Mouse (Mus musculus): ENCODE data around the gene Dgcr8. TPM values are rescaled to one million over a fixed set of nuclear protein-coding genes. Genes with fewer than 3 reads are reported as not detected.
A peak's percentile ranks its signal among the peaks of the same experiment; 100 is the strongest.

Dgcr8 gene
- polyA plus RNA-seq, 1 experiment, result 21.4 TPM

GRCm38 (mm10) chr16:18250828-18251790 lies 37.9 kb downstream of the Dgcr8 start:
- H3K27ac ChIP-seq (ENCODE audit: insufficient read depth, low read depth, low read length), result no peak overlapping the region
- TF ChIP-seq POLR2A (IDR thresholded peaks at IDR 0.05; ENCODE audit: borderline replicate concordance, low read depth, low read length) (no peak), CTCF (IDR thresholded peaks at IDR 0.05; ENCODE audit: low read depth, low read length) (no peak)
- peak overlapping the region; percentile 26 for H3K4me3 ChIP-seq (ENCODE audit: insufficient read depth, low read length)
- peaks cover 21% of the 10 kb centered on the region for H3K4me1 ChIP-seq (ENCODE audit: control insufficient read depth, insufficient read depth, low read length)

GRCm38 (mm10) chr16:18250231-18250630 lies 38.8 kb downstream of the Dgcr8 start:
- Histone ChIP-seq H3K4me1 (ENCODE audit: control insufficient read depth, insufficient read depth, low read length) (peaks cover 21% of the 10 kb centered on the region), H3K27ac (ENCODE audit: insufficient read depth, low read depth, low read length) (no peak overlapping the region), H3K4me3 (ENCODE audit: insufficient read depth, low read length) (peak overlapping the region; percentile 89)
- TF ChIP-seq CTCF (IDR thresholded peaks at IDR 0.05; ENCODE audit: low read depth, low read length) (no peak), POLR2A (IDR thresholded peaks at IDR 0.05; ENCODE audit: borderline replicate concordance, low read depth, low read length) (no peak)

GRCm38 (mm10) chr16:18249364-18249967 lies 39.6 kb downstream of the Dgcr8 start:
- Histone ChIP-seq H3K4me3 (ENCODE audit: insufficient read depth, low read length) (peak overlapping the region; percentile 89), H3K4me1 (ENCODE audit: control insufficient read depth, insufficient read depth, low read length) (peaks cover 21% of the 10 kb centered on the region), H3K27ac (ENCODE audit: insufficient read depth, low read depth, low read length) (peak overlapping the region; percentile 88)
- TF ChIP-seq CTCF (IDR thresholded peaks at IDR 0.05; ENCODE audit: low read depth, low read length) (no peak), POLR2A (IDR thresholded peaks at IDR 0.05; ENCODE audit: borderline replicate concordance, low read depth, low read length) (0 out of 2 replicates have a peak, but pooled peaks have one; percentile 29)

GRCm38 (mm10) chr16:18248433-18249363 lies 40.3 kb downstream of the Dgcr8 start, which contains the start of the genes Trmt2a and Ranbp1:
TSS of gene Trmt2a (plus strand) at chr16:18248679.
TSS of gene Ranbp1 (minus strand) at chr16:18248732.
- Histone ChIP-seq H3K4me1 (ENCODE audit: control insufficient read depth, insufficient read depth, low read length) (peaks cover 21% of the 10 kb centered on the region), H3K27ac (ENCODE audit: insufficient read depth, low read depth, low read length) (peak within 1 kb of the TSS; percentile 88), H3K4me3 (ENCODE audit: insufficient read depth, low read length) (peak within 1 kb of the TSS; percentile 99)
- TF ChIP-seq POLR2A (IDR thresholded peaks at IDR 0.05; ENCODE audit: borderline replicate concordance, low read depth, low read length) (no peak; the same call in 1 of the 2 replicates), CTCF (IDR thresholded peaks at IDR 0.05; ENCODE audit: low read depth, low read length) (0 out of 2 replicates have a peak, but pooled peaks have one; percentile 7)

- no peak for TF ChIP-seq CTCF (IDR thresholded peaks at IDR 0.05; ENCODE audit: low read depth, low read length)
- TF ChIP-seq POLR2A (IDR thresholded peaks at IDR 0.05; ENCODE audit: borderline replicate concordance, low read depth, low read length), result no peak
- H3K27ac ChIP-seq (ENCODE audit: insufficient read depth, low read depth, low read length), result peak overlapping the region; percentile 55
- peaks cover 21% of the 10 kb centered on the region for H3K4me1 ChIP-seq (ENCODE audit: control insufficient read depth, insufficient read depth, low read length)
- H3K4me3 ChIP-seq (ENCODE audit: insufficient read depth, low read length), result peak overlapping the region; percentile 99
Measured at GRCm38 (mm10) chr16:18247521-18248399, 41.3 kb downstream of the Dgcr8 start.

GRCm38 (mm10) chr16:18241581-18241980 lies 47.5 kb downstream of the Dgcr8 start:
- TF ChIP-seq CTCF (IDR thresholded peaks at IDR 0.05; ENCODE audit: low read depth, low read length) (no peak), POLR2A (IDR thresholded peaks at IDR 0.05; ENCODE audit: borderline replicate concordance, low read depth, low read length) (no peak)
- H3K27ac ChIP-seq (ENCODE audit: insufficient read depth, low read depth, low read length), result no peak overlapping the region
- no peak overlapping the region for H3K4me3 ChIP-seq (ENCODE audit: insufficient read depth, low read length)
- peaks cover 2% of the 10 kb centered on the region for H3K4me1 ChIP-seq (ENCODE audit: control insufficient read depth, insufficient read depth, low read length)

- TF ChIP-seq CTCF (IDR thresholded peaks at IDR 0.05; ENCODE audit: low read depth, low read length) (no peak), POLR2A (IDR thresholded peaks at IDR 0.05; ENCODE audit: borderline replicate concordance, low read depth, low read length) (no peak)
- H3K4me3 ChIP-seq (ENCODE audit: insufficient read depth, low read length), result no peak overlapping the region
- no peak overlapping the region for H3K27ac ChIP-seq (ENCODE audit: insufficient read depth, low read depth, low read length)
- H3K4me1 ChIP-seq (ENCODE audit: control insufficient read depth, insufficient read depth, low read length), result 0 out of 2 replicates have a peak, but pooled peaks cover 4% of the 10 kb centered on the region
Measured at GRCm38 (mm10) chr16:18236676-18237501, 52.2 kb downstream of the Dgcr8 start.

Measured in bone marrow macrophage, adult 2 months (primary cell).